Mouse (Mus musculus) testis, postnatal 10 days (tissue): ENCODE results near the gene Krtap19-3.

Experiments used
- DNase-seq: peaks from one replicate; pipeline ENCODE4 v3.0.0; 2021; ENCODE audit warnings: low spot score

Krtap19-3 gene

GRCm38 (mm10) chr16:88877938-88878337, at the start of gene Krtap19-3:
Gene Krtap19-3, minus strand, starts transcription at chr16:88878038.
- DNase-seq: no peak

DNA sequence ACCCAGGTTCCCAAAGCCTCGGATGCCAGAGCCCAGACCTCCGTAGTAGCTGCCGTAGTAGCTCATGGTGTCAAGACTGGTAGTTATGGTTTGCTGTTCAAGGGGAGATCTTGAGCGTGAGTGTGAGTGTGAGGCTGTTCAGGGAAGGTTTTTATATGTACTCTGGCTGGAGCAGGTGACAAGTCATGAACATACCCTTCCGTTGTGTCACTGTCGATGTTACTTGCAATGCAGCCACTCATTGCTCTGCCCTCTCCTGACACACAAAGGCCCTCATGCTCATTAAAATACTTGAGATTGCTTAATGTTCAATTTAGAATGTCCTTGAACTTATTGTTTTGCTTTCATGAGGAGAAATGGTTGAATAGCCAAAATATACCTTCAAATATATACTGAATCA, 18.5 kb upstream of the Krtap19-3 start, which contains the start of gene Krtap19-5:
Gene Krtap19-5 (minus strand): TSS at position 101 of the 400 bp plus-strand sequence.
- DNase-seq: no peak

- DNase-seq: no peak
Measured at GRCm38 (mm10) chr16:88886870-88887269, 9.0 kb upstream of the Krtap19-3 start.

GRCm38 (mm10) chr16:88884989-88885388, 7.2 kb upstream of the Krtap19-3 start, which contains the start of gene Krtap19-4:
Gene Krtap19-4, minus strand, starts transcription at chr16:88885089.
- DNase-seq: no peak

- no peak for DNase-seq
Measured at GRCm38 (mm10) chr16:88874169-88874568, 3.7 kb downstream of the Krtap19-3 start, which contains the start of gene Krtap19-2. Gene Krtap19-2, minus strand, starts transcription at chr16:88874269.

DNA sequence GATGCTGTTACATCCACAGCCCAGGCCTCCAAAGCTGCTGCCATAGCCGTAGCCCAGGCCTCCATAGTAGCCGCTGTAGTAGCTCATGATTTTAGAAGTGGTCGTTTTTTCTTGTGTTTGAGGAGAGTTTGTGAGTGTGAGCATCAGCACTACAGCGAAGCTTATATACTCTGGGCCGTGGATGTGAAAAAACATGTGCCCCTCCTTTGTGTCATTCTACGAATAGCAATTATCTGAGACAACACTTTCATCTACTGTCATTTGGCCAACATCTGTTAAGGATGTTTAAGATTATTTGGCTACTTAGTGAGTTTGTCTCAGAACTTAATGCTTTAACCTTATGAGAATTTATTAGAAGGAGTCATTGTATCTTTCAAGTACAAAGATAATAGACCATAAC, 8.5 kb downstream of the Krtap19-3 start, which contains the start of gene Krtap19-1:
Gene Krtap19-1 (minus strand): TSS at position 101 of the 400 bp plus-strand sequence.
- no peak for DNase-seq

DNA sequence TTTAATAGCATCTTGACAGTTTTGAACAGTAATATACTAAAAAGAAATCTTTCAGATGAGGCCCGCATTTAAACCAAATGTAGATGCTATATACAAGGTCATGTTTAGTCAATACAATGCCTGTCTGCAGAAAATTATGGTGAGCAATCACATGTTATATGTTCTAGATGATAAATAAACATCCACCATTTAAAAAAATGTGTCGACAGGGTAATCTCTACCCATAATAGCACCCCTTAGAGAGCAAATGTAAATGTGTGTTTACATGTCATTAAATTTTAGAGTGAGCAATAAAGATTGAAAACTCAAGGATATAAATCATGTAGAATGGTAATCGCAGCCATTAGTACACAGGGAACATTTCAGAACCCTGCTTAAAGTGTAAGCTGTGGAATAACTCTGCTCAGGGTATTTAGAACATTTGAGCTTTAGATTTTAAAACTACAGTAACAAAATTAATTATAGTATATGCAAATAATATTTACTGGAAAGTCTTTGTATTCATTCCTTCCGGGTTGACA, 12.9 kb downstream of the Krtap19-3 start:
- DNase-seq: no peak

GRCm38 (mm10) chr16:88851450-88851849, 26.4 kb downstream of the Krtap19-3 start:
- no peak for DNase-seq

DNA sequence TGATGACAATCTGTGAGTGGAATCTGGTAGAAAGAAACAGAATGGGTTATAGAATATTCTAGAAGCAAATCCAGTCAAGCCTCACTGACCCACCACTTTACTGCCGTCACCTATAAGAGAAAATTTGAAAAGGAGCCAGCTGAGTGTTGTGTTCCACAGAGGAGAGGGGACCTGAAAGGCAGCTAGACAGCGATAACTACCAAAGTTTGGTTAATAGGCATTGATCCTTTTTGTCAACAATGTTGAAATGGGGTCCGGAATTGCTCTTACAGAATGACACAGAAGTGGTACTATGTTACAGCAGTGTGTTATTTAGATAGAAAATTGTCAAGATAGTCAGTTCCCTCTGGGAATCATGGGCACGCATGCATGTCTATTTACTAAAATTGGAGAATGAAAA, 29.3 kb downstream of the Krtap19-3 start:
- DNase-seq: no peak

DNA sequence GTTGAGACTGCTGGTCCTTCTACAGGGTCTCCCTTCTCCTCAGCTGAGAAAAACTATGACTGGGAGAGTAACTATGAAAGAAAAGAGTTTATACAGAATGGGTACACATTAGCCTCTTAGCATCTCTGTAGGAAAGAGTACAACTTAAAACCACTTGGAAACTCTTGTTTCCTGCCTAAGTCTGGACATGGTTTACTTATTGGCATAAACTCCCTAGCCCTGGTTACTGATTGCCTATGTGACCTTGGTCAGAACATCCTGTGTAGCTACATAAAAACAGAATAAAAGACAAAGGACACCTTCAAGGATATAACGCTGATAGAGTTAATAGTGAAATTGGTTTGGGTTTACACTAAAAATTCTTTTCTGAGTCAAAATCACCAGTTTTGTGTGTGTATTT, 30.5 kb downstream of the Krtap19-3 start:
- no peak for DNase-seq
